Mouse (Mus musculus) lung, embryonic 15.5 days (tissue): Measurements from ENCODE around the gene Sulf2. TPM values are rescaled to one million over a fixed set of nuclear protein-coding genes. Genes with fewer than 3 reads are reported as not detected.
A peak's percentile ranks its signal among the peaks of the same experiment; 100 is the strongest.
"Not testable (repeated sequence)": the region's sequence is repeated elsewhere in the genome, so short reads cannot be mapped to it uniquely, and the experiment has no call there.

Experiments
- ATAC-seq: fragments of 200-750 bp; cut with Nextera tagmentation; 2 replicates; pipeline ENCODE4 v1.8.0; 2017; ENCODE audit warnings: moderate number of reproducible peaks, borderline replicate concordance; ENCODE audit not compliant: low FRiP score, low TSS enrichment; ENCODE audit errors: extremely low read depth
- H3K27ac ChIP-seq: fragments of 300-500 bp; sonication (generic); 2 replicates; pipeline ENCODE4 v1.5.1; 2015; ENCODE audit warnings: moderate library complexity, mild to moderate bottlenecking, inconsistent platforms
- H3K27me3 ChIP-seq: fragments of 300-500 bp; sonication (generic); 2 replicates; pipeline ENCODE4 v1.6.1; 2015; ENCODE audit warnings: inconsistent platforms
- H3K36me3 ChIP-seq: fragments of 300-500 bp; sonication (generic); 2 replicates; pipeline ENCODE4 v1.6.1; 2015; ENCODE audit warnings: inconsistent platforms
- H3K4me1 ChIP-seq: fragments of 300-500 bp; sonication (generic); 2 replicates; pipeline ENCODE4 v1.6.1; 2015; ENCODE audit warnings: inconsistent platforms
- H3K4me2 ChIP-seq: fragments of 300-500 bp; sonication (generic); 2 replicates; pipeline ENCODE4 v1.6.1; 2015; ENCODE audit warnings: inconsistent platforms, mild to moderate bottlenecking, moderate library complexity
- H3K4me3 ChIP-seq: fragments of 300-500 bp; sonication (generic); 2 replicates; pipeline ENCODE4 v1.5.1; 2015; ENCODE audit warnings: mild to moderate bottlenecking, inconsistent platforms
- H3K9ac ChIP-seq: fragments of 300-500 bp; sonication (generic); 2 replicates; pipeline ENCODE4 v1.6.1; 2015; ENCODE audit warnings: inconsistent platforms
- H3K9me3 ChIP-seq: fragments of 300-500 bp; sonication (generic); 2 replicates; pipeline ENCODE4 v1.6.1; 2016; ENCODE audit warnings: inconsistent platforms
- WGBS: fragments of 180-500 bp; shearing (Covaris S2); methylation state at CpG from one replicate; pipeline ENCODE4 v1.1.7; 2015; 5-methylcytosine and 5-hydroxymethylcytosine counted together
- polyA plus RNA-seq: library from polyadenylated mRNA; unstranded; fragments of >200 nt; fragmentation: Nextera tagmentation; extraction: Ambion mirVana; gene quantifications from 2 replicates; pipeline ENCODE4 v1.2.1, GENCODE M21; 2015

Sulf2 gene
- polyA plus RNA-seq, 1 experiment from 2014 or later = 40.2 TPM

- not testable (repeated sequence) for H3K4me3 ChIP-seq, H3K4me2 ChIP-seq, H3K9me3 ChIP-seq, H3K27ac ChIP-seq, H3K27me3 ChIP-seq, H3K9ac ChIP-seq, H3K36me3 ChIP-seq, ATAC-seq
- H3K4me1 ChIP-seq = peaks cover 23% of the 10 kb centered on the region; the same call in 1 of the 2 replicates
- WGBS = 44% methylated on average over 8 of the region's 8 CpGs
Measured at GRCm38 (mm10) chr2:166187319-166187718, 31.9 kb upstream of the Sulf2 start.

- H3K4me1 ChIP-seq = peaks cover 23% of the 10 kb centered on the region; the same call in 1 of the 2 replicates
- no peak overlapping the region for H3K27ac ChIP-seq
- H3K4me3 ChIP-seq = no peak overlapping the region
- no peaks in the 10 kb centered on the region for H3K27me3 ChIP-seq
- no peaks in the 10 kb centered on the region for H3K36me3 ChIP-seq
- 71% methylated on average over 16 of the region's 16 CpGs for WGBS
- no peak overlapping the region for H3K4me2 ChIP-seq
- no peaks in the 10 kb centered on the region for H3K9me3 ChIP-seq
- no peak overlapping the region for H3K9ac ChIP-seq
- 0 out of 2 replicates have a peak, but pooled peaks have one; percentile 7 for ATAC-seq
Measured at GRCm38 (mm10) chr2:166186244-166186948, 30.9 kb upstream of the Sulf2 start.

- no peak for ATAC-seq
- peaks cover 25% of the 10 kb centered on the region for H3K4me1 ChIP-seq
- WGBS = 89% methylated on average over 6 of the region's 6 CpGs
Measured at GRCm38 (mm10) chr2:166185768-166186167, 30.3 kb upstream of the Sulf2 start.

GRCm38 (mm10) chr2:166184417-166184816, 29.0 kb upstream of the Sulf2 start:
- ATAC-seq = no peak

More at GRCm38 (mm10) chr2:166185768-166186167, 30.3 kb upstream of the Sulf2 start:
- Histone ChIP-seq H3K4me2 (no peak overlapping the region), H3K4me3 (no peak overlapping the region), H3K27me3 (no peaks in the 10 kb centered on the region), H3K27ac (no peak overlapping the region), H3K36me3 (no peaks in the 10 kb centered on the region), H3K9me3 (no peaks in the 10 kb centered on the region), H3K9ac (no peak overlapping the region)

GRCm38 (mm10) chr2:166182009-166182685, 26.7 kb upstream of the Sulf2 start:
- H3K36me3 ChIP-seq = no peaks in the 10 kb centered on the region
- H3K27ac ChIP-seq = no peak overlapping the region
- no peaks in the 10 kb centered on the region for H3K9me3 ChIP-seq
- no peaks in the 10 kb centered on the region for H3K27me3 ChIP-seq
- no peak overlapping the region for H3K4me3 ChIP-seq
- WGBS = 70% methylated on average over 15 of the region's 15 CpGs
- no peak overlapping the region for H3K4me2 ChIP-seq
- ATAC-seq = no peak
- H3K4me1 ChIP-seq = peaks cover 27% of the 10 kb centered on the region
- no peak overlapping the region for H3K9ac ChIP-seq

More at GRCm38 (mm10) chr2:166184417-166184816, 29.0 kb upstream of the Sulf2 start:
- 58% methylated on average over 6 of the region's 6 CpGs for WGBS
- Histone ChIP-seq H3K4me3 (no peak overlapping the region), H3K27ac (no peak overlapping the region), H3K4me2 (no peak overlapping the region), H3K4me1 (peaks cover 32% of the 10 kb centered on the region), H3K27me3 (no peaks in the 10 kb centered on the region), H3K9me3 (no peaks in the 10 kb centered on the region), H3K36me3 (no peaks in the 10 kb centered on the region), H3K9ac (no peak overlapping the region)

GRCm38 (mm10) chr2:166180744-166181508, 25.5 kb upstream of the Sulf2 start:
- Histone ChIP-seq H3K9ac (no peak overlapping the region), H3K4me2 (0 out of 2 replicates have a peak overlapping the region, but pooled peaks have one; percentile 3), H3K36me3 (no peaks in the 10 kb centered on the region), H3K27ac (peak overlapping the region; percentile 79), H3K9me3 (no peaks in the 10 kb centered on the region), H3K27me3 (no peaks in the 10 kb centered on the region), H3K4me3 (no peak overlapping the region), H3K4me1 (peaks cover 20% of the 10 kb centered on the region)
- 11% methylated on average over 11 of the region's 11 CpGs for WGBS
- ATAC-seq = peak; percentile 72

- ATAC-seq = no peak
- Histone ChIP-seq H3K4me3 (no peak overlapping the region), H3K27me3 (no peaks in the 10 kb centered on the region), H3K4me2 (0 out of 2 replicates have a peak overlapping the region, but pooled peaks have one; percentile 3), H3K9me3 (no peaks in the 10 kb centered on the region), H3K9ac (peak overlapping the region; percentile 8; the same call in 1 of the 2 replicates), H3K4me1 (peaks cover 22% of the 10 kb centered on the region), H3K27ac (peak overlapping the region; percentile 79), H3K36me3 (no peaks in the 10 kb centered on the region)
- WGBS = 30% methylated on average over 5 of the region's 5 CpGs
Measured at GRCm38 (mm10) chr2:166180136-166180649, 24.7 kb upstream of the Sulf2 start.

- no peak for ATAC-seq
- Histone ChIP-seq H3K9ac (no peak overlapping the region), H3K27ac (0 out of 2 replicates have a peak overlapping the region, but pooled peaks have one; percentile 79), H3K4me1 (peaks cover 19% of the 10 kb centered on the region), H3K4me2 (no peak overlapping the region), H3K27me3 (no peaks in the 10 kb centered on the region), H3K9me3 (no peaks in the 10 kb centered on the region), H3K36me3 (no peaks in the 10 kb centered on the region), H3K4me3 (no peak overlapping the region)
- 67% methylated on average over 4 of the region's 4 CpGs for WGBS
Measured at GRCm38 (mm10) chr2:166179457-166180101, 24.1 kb upstream of the Sulf2 start.

GRCm38 (mm10) chr2:166175552-166176136, 20.2 kb upstream of the Sulf2 start:
- no peak for ATAC-seq
- Histone ChIP-seq H3K4me2 (no peak overlapping the region), H3K27ac (no peak overlapping the region), H3K27me3 (peaks cover 7% of the 10 kb centered on the region; the same call in 1 of the 2 replicates), H3K36me3 (no peaks in the 10 kb centered on the region), H3K4me1 (peaks cover 16% of the 10 kb centered on the region), H3K9me3 (no peaks in the 10 kb centered on the region), H3K9ac (no peak overlapping the region), H3K4me3 (no peak overlapping the region)
- 43% methylated on average over 8 of the region's 8 CpGs for WGBS

GRCm38 (mm10) chr2:166175145-166175544, 19.7 kb upstream of the Sulf2 start:
- Histone ChIP-seq H3K4me2 (no peak overlapping the region), H3K27ac (no peak overlapping the region), H3K36me3 (no peaks in the 10 kb centered on the region), H3K9me3 (no peaks in the 10 kb centered on the region), H3K27me3 (peaks cover 7% of the 10 kb centered on the region; the same call in 1 of the 2 replicates), H3K9ac (no peak overlapping the region), H3K4me1 (peaks cover 16% of the 10 kb centered on the region), H3K4me3 (no peak overlapping the region)
- 19% methylated on average over 3 of the region's 3 CpGs for whole genome bisulfite sequencing
- no peak for ATAC-seq

- H3K4me3 ChIP-seq = no peak overlapping the region
- peaks cover 19% of the 10 kb centered on the region for H3K4me1 ChIP-seq
- no peak overlapping the region for H3K9ac ChIP-seq
- ATAC-seq = no peak
- no peak overlapping the region for H3K4me2 ChIP-seq
- H3K27ac ChIP-seq = no peak overlapping the region
- H3K36me3 ChIP-seq = no peaks in the 10 kb centered on the region
- WGBS = 73% methylated on average over 5 of the region's 5 CpGs
- no peaks in the 10 kb centered on the region for H3K9me3 ChIP-seq
- peaks cover 7% of the 10 kb centered on the region; the same call in 1 of the 2 replicates for H3K27me3 ChIP-seq
Measured at GRCm38 (mm10) chr2:166173169-166173568, 17.7 kb upstream of the Sulf2 start.
